Mouse (Mus musculus): ENCODE results near the gene Sorbs1. TPM values are rescaled to one million over a fixed set of nuclear protein-coding genes. Genes with fewer than 3 reads are reported as not detected.

The Sorbs1 gene
- total RNA-seq, 2 experiments from 2014 or later, result 124 to 140 TPM

- DNase-seq (ENCODE audit: low spot score in 2 of 2), result peak in 1 of 2 experiments; percentile 74
- intact Hi-C loops (cut with DNase I), result loop anchor here (2.0 to 5.0 kb wide), 2 partner anchors 42 to 118 kb away; partner anchors contain the start of gene Sorbs1
Observed at GRCm38 (mm10) chr19:40394555-40395320, 118.8 kb downstream of the Sorbs1 start.

GRCm38 (mm10) chr19:40392795-40393392, 120.7 kb downstream of the Sorbs1 start:
- intact Hi-C loops (cut with DNase I), result loop anchor here (5.0 kb wide), 1 partner anchor 119 kb away; the partner anchor contains the start of gene Sorbs1
- DNase-seq (ENCODE audit: low spot score in 2 of 2), result no peak

GRCm38 (mm10) chr19:40391469-40391868, 122.1 kb downstream of the Sorbs1 start:
- intact Hi-C loops (cut with DNase I), result loop anchor here (1.0 to 5.0 kb wide), 2 partner anchors 121 to 154 kb away; partner anchors contain the start of gene Sorbs1
- DNase-seq (ENCODE audit: low spot score in 2 of 2), result peak; percentile 84 to 85

- DNase-seq (ENCODE audit: low spot score in 2 of 2), result no peak
- intact Hi-C loops (cut with DNase I), result no loop called here
Observed at GRCm38 (mm10) chr19:40386916-40387315, 126.7 kb downstream of the Sorbs1 start.

GRCm38 (mm10) chr19:40385334-40385733, 128.2 kb downstream of the Sorbs1 start:
- no peak for DNase-seq (ENCODE audit: low spot score in 2 of 2)
- intact Hi-C loops (cut with DNase I), result loop anchor here (2.0 kb wide), 1 partner anchor 43 kb away; no protein-coding TSS in a partner anchor

GRCm38 (mm10) chr19:40383931-40384330, 129.6 kb downstream of the Sorbs1 start:
- DNase-seq (ENCODE audit: low spot score in 2 of 2), result no peak
- intact Hi-C loops (cut with DNase I), result loop anchor here (2.0 kb wide), 1 partner anchor 41 kb away; no protein-coding TSS in a partner anchor

GRCm38 (mm10) chr19:40380656-40381055, 132.9 kb downstream of the Sorbs1 start:
- DNase-seq (ENCODE audit: low spot score in 2 of 2), result no peak
- intact Hi-C loops (cut with DNase I), result no loop called here

GRCm38 (mm10) chr19:40380005-40380404, 133.6 kb downstream of the Sorbs1 start:
- intact Hi-C loops (cut with DNase I), result no loop called here
- no peak for DNase-seq (ENCODE audit: low spot score in 2 of 2)

- intact Hi-C loops (cut with DNase I), result no loop called here
- no peak for DNase-seq (ENCODE audit: low spot score in 2 of 2)
Observed at GRCm38 (mm10) chr19:40379081-40379480, 134.5 kb downstream of the Sorbs1 start.

- no peak for DNase-seq (ENCODE audit: low spot score in 2 of 2)
- intact Hi-C loops (cut with DNase I), result no loop called here
Observed at GRCm38 (mm10) chr19:40377632-40378031, 135.9 kb downstream of the Sorbs1 start.

GRCm38 (mm10) chr19:40376566-40377281, 136.9 kb downstream of the Sorbs1 start:
- intact Hi-C loops (cut with DNase I), result no loop called here
- DNase-seq (ENCODE audit: low spot score in 2 of 2), result no peak

- no peak for DNase-seq (ENCODE audit: low spot score in 2 of 2)
- intact Hi-C loops (cut with DNase I), result no loop called here
Observed at GRCm38 (mm10) chr19:40374720-40375119, 138.9 kb downstream of the Sorbs1 start.

GRCm38 (mm10) chr19:40372679-40373078, 140.9 kb downstream of the Sorbs1 start:
- intact Hi-C loops (cut with DNase I), result no loop called here
- no peak for DNase-seq (ENCODE audit: low spot score in 2 of 2)

- no peak for DNase-seq (ENCODE audit: low spot score in 2 of 2)
- intact Hi-C loops (cut with DNase I), result no loop called here
Observed at GRCm38 (mm10) chr19:40371866-40372265, 141.7 kb downstream of the Sorbs1 start.

GRCm38 (mm10) chr19:40369852-40370811, 143.4 kb downstream of the Sorbs1 start:
- no peak for DNase-seq (ENCODE audit: low spot score in 2 of 2)
- intact Hi-C loops (cut with DNase I), result no loop called here

GRCm38 (mm10) chr19:40368517-40368916, 145.1 kb downstream of the Sorbs1 start:
- intact Hi-C loops (cut with DNase I), result no loop called here
- no peak for DNase-seq (ENCODE audit: low spot score in 2 of 2)

- intact Hi-C loops (cut with DNase I), result no loop called here
- DNase-seq (ENCODE audit: low spot score in 2 of 2), result peak in 1 of 2 experiments; percentile 74
Observed at GRCm38 (mm10) chr19:40366163-40366941, 147.2 kb downstream of the Sorbs1 start.

- intact Hi-C loops (cut with DNase I), result no loop called here
- no peak for DNase-seq (ENCODE audit: low spot score in 2 of 2)
Observed at GRCm38 (mm10) chr19:40365137-40365536, 148.4 kb downstream of the Sorbs1 start.
